Mouse (Mus musculus): ENCODE measurements around the gene Rad17.

DNA sequence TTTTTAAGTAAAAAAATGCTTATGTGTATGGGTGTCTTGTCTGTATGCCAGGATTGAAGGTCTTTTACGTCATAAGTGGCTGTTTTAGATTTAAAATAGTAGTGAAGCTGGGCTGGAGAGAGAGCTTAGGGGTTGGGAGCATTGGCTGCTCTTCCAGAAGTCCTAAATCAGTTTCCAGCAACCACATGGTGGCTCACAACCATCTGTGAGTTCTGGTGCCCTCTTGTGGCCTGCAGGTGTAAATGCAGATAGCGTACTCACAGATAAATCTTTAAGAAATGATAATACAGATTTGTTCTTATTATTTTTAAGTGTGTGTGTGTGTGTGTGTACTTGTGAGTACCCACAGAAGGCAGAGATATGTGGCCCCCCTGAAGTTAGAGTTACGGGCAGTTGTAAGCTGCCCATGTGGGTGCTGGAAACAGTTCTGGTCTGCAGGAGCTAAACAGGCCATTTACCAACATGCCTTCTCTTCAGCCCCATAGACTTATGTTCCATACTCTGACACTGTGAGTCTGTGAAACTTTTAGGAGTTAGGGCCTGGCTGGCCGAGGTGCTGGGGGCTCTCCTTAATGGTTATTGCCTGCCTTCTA lies 9.1 kb upstream of the Rad17 start:
- TF ChIP-seq MAFK (IDR thresholded peaks at IDR 0.05; ENCODE audit: insufficient read depth, low read depth, low read length): no peak
- TF ChIP-seq ZC3H11A (IDR thresholded peaks at IDR 0.05; ENCODE audit: borderline replicate concordance, low read depth, low read length): no peak
- TF ChIP-seq ZNF384 (IDR thresholded peaks at IDR 0.05; ENCODE audit: low read depth, low read length): no peak

Measured in ES-E14 (cell line).